Mouse (Mus musculus): Measurements from ENCODE around the gene Gm13272. TPM values are rescaled to one million over a fixed set of nuclear protein-coding genes. Genes with fewer than 3 reads are reported as not detected.
"Not testable (repeated sequence)": the region's sequence is repeated elsewhere in the genome, so short reads cannot be mapped to it uniquely, and the experiment has no call there.

Gm13272 gene
- total RNA-seq (2014; rRNA removed), result not detected in 2 replicates
- not detected in 2 replicates for polyA plus RNA-seq (2015; fragmentation: Nextera tagmentation; extraction: Ambion mirVana)

DNA sequence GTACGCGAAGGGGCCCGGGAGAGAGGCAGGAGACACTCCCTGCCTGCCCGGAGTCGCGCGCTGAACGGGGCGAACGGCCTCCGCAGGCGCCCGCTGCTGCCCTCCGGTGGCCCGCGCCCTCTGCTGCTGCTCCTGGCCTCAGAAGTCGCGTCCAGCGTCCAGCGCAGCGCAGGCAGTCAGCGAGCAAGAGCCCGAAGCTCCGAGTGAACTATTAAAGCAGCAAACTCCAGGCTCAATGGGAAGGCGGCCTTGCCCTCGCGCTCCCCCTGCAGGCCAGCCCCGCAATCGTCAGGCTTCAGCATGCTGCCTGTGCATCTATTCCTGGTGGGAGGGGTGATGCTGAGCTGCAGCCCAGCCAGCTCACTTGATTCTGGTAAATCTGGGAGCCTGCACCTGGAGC, at the start of gene Gm13272:
TSS of gene Gm13272 (plus strand) at position 301 of the 400 bp plus-strand sequence.
- not testable (repeated sequence) for H3K27ac ChIP-seq; H3K4me1 ChIP-seq (ENCODE audit: insufficient read depth, low read length); H3K4me3 ChIP-seq (ENCODE audit: low read length); DNase-seq (ENCODE audit: low spot score); H3K9ac ChIP-seq (replicated peaks; ENCODE audit: low read length); H3K9me3 ChIP-seq (ENCODE audit: low read length); ATAC-seq; H3K4me2 ChIP-seq (ENCODE audit: low read depth, low read length); H3K27me3 ChIP-seq (ENCODE audit: insufficient read depth, low read length); H3K36me3 ChIP-seq (ENCODE audit: insufficient read depth, low read length)
- no CpG with 5 or more reads among the region's 29 CpGs for WGBS

DNA sequence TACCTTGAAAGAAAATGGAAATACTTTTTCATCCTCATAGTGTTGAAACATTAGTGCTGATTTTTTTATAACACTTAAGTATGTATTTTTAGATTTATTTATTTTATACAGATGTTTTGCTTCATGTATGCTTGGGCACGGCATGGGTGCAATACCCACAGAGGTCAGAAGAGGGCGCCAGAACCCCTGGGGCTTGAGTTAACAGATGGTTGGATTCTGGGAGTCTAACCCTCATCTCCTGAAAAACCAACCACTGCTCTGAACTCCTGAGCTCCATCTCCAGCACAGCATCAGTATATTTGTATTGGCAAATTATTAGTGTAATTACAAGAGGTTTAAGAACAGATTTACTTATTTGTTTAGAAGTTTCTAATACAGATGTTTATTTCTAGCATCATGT, 41.2 kb upstream of the Gm13272 start:
- ATAC-seq, result no peak

DNA sequence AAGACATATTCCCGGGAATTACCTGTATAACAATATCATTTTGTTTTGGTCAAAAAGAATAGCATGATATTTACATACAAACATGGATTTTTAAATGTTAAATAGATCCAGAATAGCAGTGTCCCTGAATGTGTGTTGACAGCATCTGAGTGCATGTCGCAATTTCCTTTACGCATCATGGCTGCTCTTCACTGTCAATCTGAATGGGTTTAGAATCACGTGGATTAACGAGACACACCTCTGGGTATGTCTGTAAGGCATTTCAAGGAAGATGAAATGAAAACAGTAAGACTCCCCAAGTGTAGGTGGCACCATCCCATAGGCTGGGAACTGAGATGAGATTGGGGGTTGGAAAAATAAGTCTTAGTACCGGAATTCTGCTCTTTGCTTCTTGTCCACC, 40.6 kb upstream of the Gm13272 start:
- Histone ChIP-seq H3K9me3 (ENCODE audit: low read length) (no peaks in the 10 kb centered on the region), H3K36me3 (ENCODE audit: insufficient read depth, low read length) (no peaks in the 10 kb centered on the region), H3K27me3 (ENCODE audit: insufficient read depth, low read length) (no peaks in the 10 kb centered on the region), H3K4me2 (ENCODE audit: low read depth, low read length) (no peak overlapping the region), H3K27ac (no peak overlapping the region), H3K4me3 (ENCODE audit: low read length) (no peak overlapping the region), H3K4me1 (ENCODE audit: insufficient read depth, low read length) (no peaks in the 10 kb centered on the region), H3K9ac (replicated peaks; ENCODE audit: low read length) (no peak overlapping the region)
- 88% methylated on average over 6 of the region's 6 CpGs for WGBS
- no peak for ATAC-seq
- no peak for DNase-seq (ENCODE audit: low spot score)
- no peak for TF ChIP-seq CTCF (IDR thresholded peaks at IDR 0.05; ENCODE audit: low read depth)

More for the DNA sequence above, 41.2 kb upstream of the Gm13272 start:
- no peak overlapping the region for H3K27ac ChIP-seq
- no peaks in the 10 kb centered on the region for H3K36me3 ChIP-seq (ENCODE audit: insufficient read depth, low read length)
- no peak overlapping the region for H3K9ac ChIP-seq (replicated peaks; ENCODE audit: low read length)
- no peak overlapping the region for H3K4me3 ChIP-seq (ENCODE audit: low read length)
- H3K9me3 ChIP-seq (ENCODE audit: low read length), result no peaks in the 10 kb centered on the region
- 2% methylated on average over 2 of the region's 2 CpGs for WGBS
- DNase-seq (ENCODE audit: low spot score), result peak; percentile 69
- peak; percentile 82 for TF ChIP-seq CTCF (IDR thresholded peaks at IDR 0.05; ENCODE audit: low read depth)
- no peaks in the 10 kb centered on the region for H3K4me1 ChIP-seq (ENCODE audit: insufficient read depth, low read length)
- no peak overlapping the region for H3K4me2 ChIP-seq (ENCODE audit: low read depth, low read length)
- H3K27me3 ChIP-seq (ENCODE audit: insufficient read depth, low read length), result no peaks in the 10 kb centered on the region

DNA sequence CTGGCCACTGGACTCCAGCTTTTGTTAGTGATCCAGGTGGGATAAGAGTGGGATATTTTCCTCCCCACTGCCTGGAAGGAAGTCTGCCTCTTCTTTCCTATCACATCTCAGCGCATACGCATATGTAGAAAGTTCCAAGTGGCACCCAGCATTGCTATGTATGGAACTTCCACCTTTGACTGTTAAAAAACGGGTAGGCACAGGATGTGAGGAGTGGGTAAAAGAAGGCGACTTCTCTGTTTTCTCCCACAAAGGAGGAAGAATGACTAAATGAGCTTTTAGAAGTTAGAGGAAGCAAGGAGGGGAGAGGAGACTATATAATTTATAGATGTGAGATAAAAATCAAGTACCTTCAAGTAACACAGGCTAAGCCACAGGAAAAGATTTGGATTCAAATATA, 38.2 kb upstream of the Gm13272 start:
- no peak overlapping the region for H3K4me2 ChIP-seq (ENCODE audit: low read depth, low read length)
- ATAC-seq, result no peak
- no peaks in the 10 kb centered on the region for H3K9me3 ChIP-seq (ENCODE audit: low read length)
- no peak overlapping the region for H3K27ac ChIP-seq
- no peak for TF ChIP-seq CTCF (IDR thresholded peaks at IDR 0.05; ENCODE audit: low read depth)
- H3K36me3 ChIP-seq (ENCODE audit: insufficient read depth, low read length), result no peaks in the 10 kb centered on the region
- no peak for DNase-seq (ENCODE audit: low spot score)
- no peak overlapping the region for H3K4me3 ChIP-seq (ENCODE audit: low read length)
- H3K27me3 ChIP-seq (ENCODE audit: insufficient read depth, low read length), result no peaks in the 10 kb centered on the region
- WGBS, result 83% methylated on average over 4 of the region's 4 CpGs
- H3K4me1 ChIP-seq (ENCODE audit: insufficient read depth, low read length), result no peaks in the 10 kb centered on the region
- no peak overlapping the region for H3K9ac ChIP-seq (replicated peaks; ENCODE audit: low read length)

DNA sequence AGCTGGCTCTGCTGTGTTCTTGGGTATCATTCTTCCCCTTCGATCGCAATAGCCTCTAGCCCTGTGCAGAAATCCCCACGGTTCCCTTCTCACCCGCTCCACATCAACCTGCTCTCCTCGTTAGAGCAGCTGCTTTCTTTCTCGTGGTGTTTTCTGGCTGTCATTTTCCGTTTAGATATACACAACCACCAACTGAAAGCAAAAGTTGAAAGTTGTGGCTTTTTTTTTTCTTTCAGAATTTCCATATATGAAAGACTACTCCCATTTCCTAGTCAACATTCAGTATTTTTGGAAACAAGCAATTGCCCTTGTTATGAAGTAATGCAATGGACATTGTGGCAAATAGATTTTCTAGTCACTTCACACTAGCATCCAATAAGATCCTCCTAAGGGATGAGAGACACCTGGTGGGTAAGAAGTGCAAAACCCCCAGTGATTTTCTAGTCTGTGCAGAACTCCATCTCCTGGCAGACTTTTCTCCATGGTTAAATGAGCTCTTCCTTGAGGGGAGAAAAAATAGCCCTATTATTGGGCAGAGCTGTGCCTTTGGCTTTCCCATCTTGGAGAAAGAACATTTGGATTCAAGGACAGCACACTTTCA, 36.8 kb upstream of the Gm13272 start:
- no peaks in the 10 kb centered on the region for H3K27me3 ChIP-seq (ENCODE audit: insufficient read depth, low read length)
- H3K4me2 ChIP-seq (ENCODE audit: low read depth, low read length), result no peak overlapping the region
- no peak overlapping the region for H3K27ac ChIP-seq
- H3K4me3 ChIP-seq (ENCODE audit: low read length), result no peak overlapping the region
- DNase-seq (ENCODE audit: low spot score) (no peak), ATAC-seq (no peak)
- no peaks in the 10 kb centered on the region for H3K4me1 ChIP-seq (ENCODE audit: insufficient read depth, low read length)
- no peak overlapping the region for H3K9ac ChIP-seq (replicated peaks; ENCODE audit: low read length)
- no peaks in the 10 kb centered on the region for H3K9me3 ChIP-seq (ENCODE audit: low read length)
- peak; percentile 39; the same call in 1 of the 2 replicates for TF ChIP-seq CTCF (IDR thresholded peaks at IDR 0.05; ENCODE audit: low read depth)
- H3K36me3 ChIP-seq (ENCODE audit: insufficient read depth, low read length), result no peaks in the 10 kb centered on the region
- WGBS, result 80% methylated on average over 7 of the region's 7 CpGs

DNA sequence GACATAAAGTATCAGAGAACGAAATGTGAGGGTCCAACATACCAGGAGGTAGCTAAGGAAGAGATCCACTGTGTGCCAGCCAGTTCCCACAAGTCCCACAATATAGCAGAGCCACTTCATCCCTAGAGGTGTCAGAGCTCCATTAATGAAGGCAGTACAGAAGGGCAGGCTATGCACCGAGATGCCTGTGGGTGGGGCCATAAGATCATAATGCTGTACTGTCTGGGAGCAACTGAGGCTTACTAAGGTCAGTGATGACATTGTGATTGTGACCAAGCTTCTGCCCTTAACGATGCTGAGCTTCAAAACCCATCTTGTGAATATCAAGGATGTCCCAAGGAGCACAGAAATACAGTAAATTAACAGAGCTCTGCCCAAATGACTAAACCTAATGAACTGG, 35.4 kb upstream of the Gm13272 start:
- no peaks in the 10 kb centered on the region for H3K27me3 ChIP-seq (ENCODE audit: insufficient read depth, low read length)
- no peaks in the 10 kb centered on the region for H3K4me1 ChIP-seq (ENCODE audit: insufficient read depth, low read length)
- no peak for DNase-seq (ENCODE audit: low spot score)
- H3K36me3 ChIP-seq (ENCODE audit: insufficient read depth, low read length), result no peaks in the 10 kb centered on the region
- TF ChIP-seq CTCF (IDR thresholded peaks at IDR 0.05; ENCODE audit: low read depth), result no peak
- H3K4me2 ChIP-seq (ENCODE audit: low read depth, low read length), result no peak overlapping the region
- no peak overlapping the region for H3K27ac ChIP-seq
- ATAC-seq, result no peak
- WGBS, result 79% methylated on average over 3 of the region's 3 CpGs
- no peak overlapping the region for H3K9ac ChIP-seq (replicated peaks; ENCODE audit: low read length)
- H3K4me3 ChIP-seq (ENCODE audit: low read length), result no peak overlapping the region
- no peaks in the 10 kb centered on the region for H3K9me3 ChIP-seq (ENCODE audit: low read length)

DNA sequence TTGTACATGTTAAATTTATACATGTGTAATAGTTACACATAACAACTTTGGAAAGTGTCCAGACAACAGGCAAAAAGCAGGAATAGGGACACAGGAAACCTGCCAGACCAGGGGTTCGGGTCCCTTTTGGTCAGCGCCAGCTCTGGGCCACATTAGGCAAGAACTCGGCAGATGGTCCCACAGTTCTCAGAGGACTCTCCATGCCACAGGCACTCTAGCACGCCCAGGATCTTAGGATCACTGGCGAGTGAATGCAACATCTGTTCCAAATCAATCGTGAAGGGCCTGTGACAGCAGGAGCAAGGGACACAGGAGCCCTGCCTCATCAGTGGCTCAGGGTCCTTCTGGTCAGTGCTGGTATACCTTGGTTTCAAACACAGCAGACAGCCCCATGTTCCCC, 29.7 kb upstream of the Gm13272 start:
- DNase-seq (ENCODE audit: low spot score) (no peak), ATAC-seq (no peak)
- 63% methylated on average over 6 of the region's 6 CpGs for WGBS

DNA sequence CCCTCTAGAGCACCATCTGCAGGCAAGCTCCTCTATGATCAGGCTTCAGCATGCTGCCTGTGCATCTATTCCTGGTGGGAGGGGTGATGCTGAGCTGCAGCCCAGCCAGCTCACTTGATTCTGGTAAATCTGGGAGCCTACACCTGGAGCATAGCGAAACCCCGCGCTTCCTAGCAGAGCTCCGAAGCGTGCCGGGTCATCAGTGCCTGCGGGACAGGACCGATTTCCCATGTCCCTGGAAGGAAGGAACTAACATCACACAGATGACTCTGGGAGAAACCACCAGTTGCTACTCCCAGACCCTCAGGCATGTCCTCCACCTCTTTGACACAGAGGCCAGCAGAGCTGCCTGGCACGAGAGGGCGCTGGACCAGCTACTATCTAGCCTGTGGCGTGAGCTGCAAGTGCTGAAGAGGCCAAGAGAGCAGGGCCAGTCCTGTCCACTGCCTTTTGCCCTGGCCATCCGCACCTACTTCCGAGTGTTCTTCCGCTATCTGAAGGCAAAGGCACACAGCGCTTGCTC, 24.8 kb upstream of the Gm13272 start, which contains the start of gene Gm13271:
TSS of gene Gm13271 (plus strand) at position 51 of the 523 bp plus-strand sequence.
- H3K9ac ChIP-seq (replicated peaks; ENCODE audit: low read length); H3K27me3 ChIP-seq (ENCODE audit: insufficient read depth, low read length); H3K4me2 ChIP-seq (ENCODE audit: low read depth, low read length); H3K4me3 ChIP-seq (ENCODE audit: low read length); H3K27ac ChIP-seq; H3K36me3 ChIP-seq (ENCODE audit: insufficient read depth, low read length); H3K9me3 ChIP-seq (ENCODE audit: low read length); ATAC-seq; DNase-seq (ENCODE audit: low spot score); H3K4me1 ChIP-seq (ENCODE audit: insufficient read depth, low read length): not testable (repeated sequence)
- 77% methylated on average over 13 of the region's 15 CpGs for WGBS

More for the DNA sequence above, 29.7 kb upstream of the Gm13272 start:
- TF ChIP-seq CTCF (IDR thresholded peaks at IDR 0.05; ENCODE audit: low read depth), result no peak
- Histone ChIP-seq H3K4me2 (ENCODE audit: low read depth, low read length) (no peak overlapping the region), H3K4me3 (ENCODE audit: low read length) (no peak overlapping the region), H3K4me1 (ENCODE audit: insufficient read depth, low read length) (no peaks in the 10 kb centered on the region), H3K36me3 (ENCODE audit: insufficient read depth, low read length) (no peaks in the 10 kb centered on the region), H3K27me3 (ENCODE audit: insufficient read depth, low read length) (no peaks in the 10 kb centered on the region), H3K9me3 (ENCODE audit: low read length) (no peaks in the 10 kb centered on the region), H3K27ac (no peak overlapping the region), H3K9ac (replicated peaks; ENCODE audit: low read length) (no peak overlapping the region)

DNA sequence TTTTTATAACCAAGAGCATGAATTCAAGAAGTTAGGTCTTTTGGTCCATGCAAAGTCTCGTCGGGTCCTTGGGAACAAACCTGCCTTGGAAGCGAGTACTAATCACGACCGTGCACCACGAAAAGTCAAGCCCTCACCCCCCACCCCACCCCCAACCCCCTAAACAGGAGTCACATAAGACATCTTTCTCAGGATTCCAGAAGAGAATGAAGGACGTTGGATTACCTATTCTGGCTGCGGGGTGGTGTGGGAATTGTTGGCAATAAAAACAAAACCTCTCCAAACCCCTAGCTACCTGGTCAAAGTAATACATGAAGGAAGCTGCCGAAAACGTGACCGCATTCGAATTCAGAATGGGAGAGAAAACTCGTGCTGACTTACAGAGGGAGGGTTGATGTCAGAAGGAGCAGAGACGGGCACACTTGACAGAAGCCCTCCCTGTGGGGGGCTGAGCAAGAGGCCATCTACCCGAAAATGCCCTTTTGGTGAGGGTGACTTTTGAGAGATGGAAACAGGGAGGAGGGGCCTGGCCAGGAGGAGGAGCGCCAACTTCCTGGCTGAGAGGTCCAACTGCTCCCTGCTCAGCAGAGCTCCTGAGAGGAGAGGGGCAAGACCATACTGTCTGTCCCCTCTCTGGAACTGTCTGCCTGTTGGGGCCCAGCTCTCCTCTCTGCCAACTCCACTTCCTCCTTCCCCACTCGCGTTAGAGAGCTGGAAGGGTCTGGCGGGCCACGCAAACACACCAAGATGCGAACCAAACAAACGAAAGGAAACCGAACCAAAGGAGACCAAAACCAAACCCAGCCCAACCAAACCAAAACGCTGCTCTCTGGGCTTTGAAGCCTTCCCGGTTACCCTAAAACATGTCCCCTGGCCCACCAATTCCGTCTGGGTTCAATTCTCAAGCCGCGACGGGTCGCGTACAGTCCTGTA, 22.8 kb upstream of the Gm13272 start:
- WGBS, result 12% methylated on average over 28 of the region's 31 CpGs
- ATAC-seq, result not testable (repeated sequence)

More for the DNA sequence above, 22.8 kb upstream of the Gm13272 start:
- not testable (repeated sequence) for H3K27me3 ChIP-seq (ENCODE audit: insufficient read depth, low read length); H3K4me1 ChIP-seq (ENCODE audit: insufficient read depth, low read length); H3K36me3 ChIP-seq (ENCODE audit: insufficient read depth, low read length); H3K9me3 ChIP-seq (ENCODE audit: low read length)
- Histone ChIP-seq H3K9ac (replicated peaks; ENCODE audit: low read length) (peak overlapping the region; percentile 37), H3K4me3 (ENCODE audit: low read length) (peak overlapping the region; percentile 41), H3K27ac (peak overlapping the region; percentile 78), H3K4me2 (ENCODE audit: low read depth, low read length) (peak overlapping the region; percentile 63)
- DNase-seq (ENCODE audit: low spot score), result peak; percentile 1

Data from hindbrain, postnatal 0 days (tissue).